Mouse (Mus musculus) cerebellum, postnatal 25 days (tissue): ENCODE measurements around the gene Hgd.

Source experiments
- DNase-seq, 2 experiments: peaks; one replicate each; pipeline ENCODE4 v3.0.0; 2021; ENCODE audit warnings: mixed read lengths in 2 of 2

The Hgd gene

DNA sequence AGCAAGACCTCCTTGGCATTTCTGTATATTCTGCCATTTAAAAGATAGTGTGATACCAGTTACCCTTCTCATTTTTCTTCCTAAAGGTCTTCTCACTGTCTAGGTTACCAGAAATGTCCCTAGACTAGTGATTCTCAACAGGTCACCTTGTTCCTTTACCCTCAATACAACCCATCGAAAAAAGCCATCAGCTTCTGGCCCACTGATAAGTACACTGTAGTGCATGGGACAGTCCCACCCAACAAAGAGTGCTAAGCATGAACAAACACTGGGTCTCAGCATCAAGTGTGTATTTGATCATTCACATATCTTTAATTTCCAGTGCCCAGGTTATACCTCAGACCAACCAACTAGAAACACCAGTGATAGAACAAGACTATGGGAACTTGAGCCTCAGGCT is 55.1 kb downstream of the Hgd start:
- DNase-seq: no peak

DNA sequence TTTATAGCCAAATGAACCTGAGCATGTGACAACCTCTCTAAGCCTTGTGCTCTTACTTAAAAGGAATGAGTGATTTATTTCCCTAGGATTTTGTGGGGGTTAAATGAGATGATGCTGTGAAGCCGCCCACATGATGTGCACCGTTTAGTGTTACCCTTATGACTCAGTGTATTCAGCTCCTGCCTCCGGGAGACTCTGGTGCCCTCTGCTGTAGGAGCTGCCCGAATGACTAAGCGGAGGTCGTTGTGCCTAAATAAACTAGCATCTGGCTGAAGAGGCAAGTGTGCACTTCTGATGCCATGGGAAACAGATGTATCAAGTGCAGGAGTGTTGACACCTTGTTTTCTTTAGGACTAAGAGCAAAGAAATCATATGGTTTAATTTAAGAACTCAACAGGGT is 56.2 kb downstream of the Hgd start:
- no peak for DNase-seq

DNA sequence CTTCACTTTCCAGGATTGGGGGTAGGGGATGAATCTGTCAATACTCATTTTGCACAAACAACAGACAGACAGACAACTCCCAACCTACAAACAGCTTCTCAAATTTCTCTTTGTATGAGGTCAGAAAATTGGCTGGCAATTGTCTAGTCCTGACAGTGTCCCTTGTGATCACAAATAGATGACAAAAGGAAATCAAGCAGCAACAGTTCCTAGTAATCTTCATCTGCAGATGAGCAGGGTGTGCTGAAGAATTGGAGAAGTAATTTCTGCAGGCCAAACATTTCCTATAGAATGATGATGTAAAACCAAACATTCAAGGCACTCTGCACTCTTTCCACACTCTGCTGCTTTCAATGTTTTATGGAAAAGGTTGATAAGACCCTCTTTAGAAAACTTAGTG is 57.8 kb downstream of the Hgd start:
- DNase-seq: no peak

DNA sequence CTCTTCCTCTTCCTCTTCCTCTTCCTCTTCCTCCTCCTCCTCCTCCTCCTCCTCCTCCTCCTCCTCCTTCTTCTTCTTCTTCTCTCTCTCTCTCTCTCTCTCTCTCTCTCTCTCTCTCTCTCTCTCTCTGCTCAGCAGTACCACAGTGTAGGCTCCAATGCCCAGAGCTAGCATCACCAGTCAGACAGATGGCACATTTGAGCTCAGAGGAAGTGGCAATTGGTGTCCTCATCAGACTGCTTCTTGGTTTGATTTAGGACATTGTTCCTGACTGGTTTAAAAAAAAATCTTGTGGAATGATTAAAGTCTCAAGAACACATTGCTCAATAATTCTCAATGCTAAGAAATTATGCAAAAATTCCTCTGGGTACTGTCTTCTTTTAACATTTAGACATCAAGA is 60.6 kb downstream of the Hgd start:
- peak in 1 of 2 experiments; percentile 50 for DNase-seq

DNA sequence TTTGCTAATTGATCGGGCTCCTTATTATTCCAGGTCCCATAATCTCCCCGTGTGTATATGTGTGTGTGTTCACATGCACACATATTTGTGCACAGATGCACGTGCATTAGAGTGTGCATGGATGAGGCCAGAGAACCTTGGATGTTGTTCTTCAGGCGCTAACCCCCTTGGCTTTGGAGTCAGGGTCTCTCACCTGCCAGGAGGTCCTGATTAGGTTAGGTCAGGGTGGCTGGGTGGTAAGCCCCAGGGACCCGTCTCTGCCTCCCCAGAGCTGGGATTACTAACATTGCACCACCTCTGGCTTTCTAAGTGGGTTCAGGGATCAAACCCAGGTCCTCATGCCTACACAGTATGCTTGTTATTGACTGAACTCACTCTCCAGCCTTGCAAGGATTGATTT is 64.5 kb downstream of the Hgd start:
- DNase-seq: no peak

DNA sequence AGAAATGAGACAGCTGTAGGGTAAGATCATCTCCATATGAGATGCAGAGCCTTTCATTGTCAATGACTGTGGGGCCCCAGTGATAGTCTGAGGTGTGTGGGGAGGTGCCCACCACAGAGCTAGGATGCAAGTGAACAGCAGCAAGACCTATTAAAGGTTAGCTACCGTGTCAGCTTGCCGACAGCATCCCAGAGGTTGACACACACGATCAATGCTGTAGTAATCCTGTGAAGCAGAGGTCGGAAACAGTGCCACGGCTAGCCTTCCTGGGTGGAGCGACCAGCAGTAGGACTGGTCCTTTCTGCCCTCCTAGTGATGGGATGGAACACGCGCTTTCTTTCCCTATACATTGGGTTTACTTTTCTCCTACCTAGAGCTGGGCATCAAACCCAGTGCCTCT is 65.3 kb downstream of the Hgd start:
- no peak for DNase-seq

DNA sequence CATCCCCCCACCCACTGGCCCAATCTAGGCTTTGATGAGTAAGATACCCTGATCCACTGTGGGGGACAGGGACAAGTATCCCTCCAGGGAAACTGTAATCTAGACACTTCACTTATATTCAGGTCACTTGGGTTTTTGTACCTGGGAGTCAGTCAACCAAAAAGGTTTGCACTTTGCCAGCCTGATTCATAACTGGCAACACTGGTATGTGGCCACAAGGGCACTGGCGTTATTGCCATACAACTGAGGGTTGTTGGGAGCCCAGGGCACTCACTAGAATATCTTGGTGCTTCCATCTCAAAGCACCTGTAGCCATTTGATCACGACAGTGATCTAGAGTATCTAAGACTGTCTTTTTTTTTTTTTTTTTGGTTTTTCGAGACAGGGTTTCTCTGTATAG is 65.8 kb downstream of the Hgd start:
- DNase-seq: no peak

DNA sequence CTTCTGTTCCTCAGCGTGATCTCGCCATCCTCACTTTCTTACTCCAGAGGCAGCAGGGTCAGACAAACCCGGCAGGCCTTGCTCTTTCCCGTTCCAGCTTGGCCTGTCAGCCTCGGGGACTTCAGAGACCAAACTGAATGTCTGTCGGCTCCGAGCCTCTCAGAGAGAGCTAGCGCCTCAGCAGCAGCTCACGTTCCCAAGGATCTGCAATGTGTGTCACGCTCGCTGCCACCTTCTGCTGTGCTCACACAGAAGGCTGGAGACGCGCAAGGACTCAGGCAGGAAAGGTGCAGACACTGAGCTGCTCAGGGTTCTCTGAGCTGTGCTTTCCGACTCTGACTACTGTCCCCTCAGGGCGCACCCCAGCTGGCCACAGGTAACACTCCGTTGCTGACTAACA is 67.1 kb downstream of the Hgd start:
- peak in 1 of 2 experiments; percentile 22 for DNase-seq

DNA sequence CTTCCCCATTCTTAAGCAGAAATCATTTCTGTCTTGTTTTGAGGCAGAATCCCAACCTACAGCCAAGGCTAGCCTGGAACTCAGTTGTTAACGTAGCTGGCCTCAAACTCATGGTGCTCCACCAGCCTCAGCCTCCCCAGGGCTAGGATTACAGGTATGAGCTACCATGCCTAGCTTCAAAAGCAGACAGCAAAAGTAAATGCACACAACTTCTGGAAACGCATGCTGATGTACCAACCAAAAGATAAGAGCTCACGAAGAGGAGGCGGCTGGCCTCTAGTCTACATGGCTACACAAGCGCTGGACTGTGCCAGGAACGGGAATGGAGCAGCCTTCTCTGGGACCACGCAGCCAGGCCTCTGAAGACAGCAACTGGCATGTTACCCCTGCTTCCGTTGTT is 68.0 kb downstream of the Hgd start:
- DNase-seq: no peak

DNA sequence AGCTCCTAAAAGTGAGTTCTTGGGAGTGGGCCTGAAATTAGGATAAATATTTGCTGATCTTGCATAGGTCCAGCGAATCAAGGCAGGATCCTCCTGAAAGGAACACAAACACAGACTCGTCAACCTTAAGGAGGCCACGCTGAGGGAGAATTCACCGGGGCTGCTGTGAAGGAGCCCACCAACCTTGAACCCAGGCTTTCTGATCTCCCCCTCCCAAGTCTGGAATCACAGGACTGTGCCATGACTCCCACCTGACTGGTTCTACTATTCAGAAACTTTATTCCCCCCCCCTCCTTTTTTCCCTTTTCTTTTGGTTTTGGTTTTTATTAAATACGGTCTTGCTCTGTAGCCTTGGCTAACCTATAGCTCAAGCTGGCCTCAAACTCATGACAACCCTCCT is 69.1 kb downstream of the Hgd start:
- no peak for DNase-seq

DNA sequence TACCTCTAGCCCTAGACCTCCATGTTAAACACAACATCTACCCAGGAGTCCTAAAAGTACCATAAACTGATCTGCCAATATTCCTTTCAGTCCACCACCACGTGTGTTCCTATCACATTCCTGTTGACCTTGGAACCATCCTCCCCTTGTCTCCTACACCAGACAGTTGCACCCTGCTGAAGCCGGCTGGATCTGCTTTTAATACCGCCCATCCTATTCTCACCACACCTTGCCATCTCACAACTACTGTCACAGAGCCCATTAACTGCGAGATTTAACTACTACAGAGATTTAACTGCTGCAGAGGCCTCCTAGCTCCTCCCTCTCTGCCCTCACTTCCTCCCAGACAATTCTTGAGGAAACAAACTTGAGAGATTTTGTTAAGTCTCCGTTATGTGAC is 71.5 kb downstream of the Hgd start:
- DNase-seq: no peak

DNA sequence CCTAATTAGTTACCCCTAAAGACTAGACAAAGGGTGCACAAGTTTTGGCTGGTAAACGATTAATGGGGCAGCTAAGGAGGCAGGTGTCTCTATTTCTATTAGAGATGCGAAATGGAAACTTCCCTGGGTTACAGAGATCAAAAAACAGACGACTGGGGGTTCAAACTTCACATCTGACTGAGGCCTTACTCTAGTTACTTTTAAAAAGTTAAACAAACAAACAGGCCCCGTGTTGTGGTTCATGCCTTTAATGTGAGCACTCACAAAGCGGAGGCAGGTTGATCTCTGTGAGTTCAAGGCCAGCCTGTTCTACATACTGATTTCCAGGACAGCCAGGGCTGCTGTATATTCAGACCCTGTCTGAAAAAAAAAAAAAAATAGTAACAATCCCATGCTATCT is 72.7 kb downstream of the Hgd start:
- no peak for DNase-seq

DNA sequence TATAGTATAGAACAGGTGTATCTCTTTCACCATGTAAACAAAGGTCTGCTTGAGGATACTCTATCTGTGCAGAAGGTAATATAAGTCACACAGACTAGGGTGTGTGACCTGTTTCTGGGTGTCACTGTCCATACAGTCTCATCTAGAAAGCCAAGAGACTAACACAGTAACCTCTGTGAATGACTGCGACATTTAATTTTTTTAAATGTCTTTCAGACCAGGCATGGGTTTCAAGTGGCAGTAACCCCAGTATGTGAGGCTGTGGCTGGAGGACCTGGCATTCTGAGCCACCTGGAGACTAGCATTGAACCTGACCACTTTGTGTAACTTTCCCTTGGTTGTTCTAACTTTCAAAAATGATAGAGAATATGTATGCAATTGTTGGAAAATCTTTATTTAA is 73.1 kb downstream of the Hgd start:
- DNase-seq: peak in 1 of 2 experiments; percentile 25

DNA sequence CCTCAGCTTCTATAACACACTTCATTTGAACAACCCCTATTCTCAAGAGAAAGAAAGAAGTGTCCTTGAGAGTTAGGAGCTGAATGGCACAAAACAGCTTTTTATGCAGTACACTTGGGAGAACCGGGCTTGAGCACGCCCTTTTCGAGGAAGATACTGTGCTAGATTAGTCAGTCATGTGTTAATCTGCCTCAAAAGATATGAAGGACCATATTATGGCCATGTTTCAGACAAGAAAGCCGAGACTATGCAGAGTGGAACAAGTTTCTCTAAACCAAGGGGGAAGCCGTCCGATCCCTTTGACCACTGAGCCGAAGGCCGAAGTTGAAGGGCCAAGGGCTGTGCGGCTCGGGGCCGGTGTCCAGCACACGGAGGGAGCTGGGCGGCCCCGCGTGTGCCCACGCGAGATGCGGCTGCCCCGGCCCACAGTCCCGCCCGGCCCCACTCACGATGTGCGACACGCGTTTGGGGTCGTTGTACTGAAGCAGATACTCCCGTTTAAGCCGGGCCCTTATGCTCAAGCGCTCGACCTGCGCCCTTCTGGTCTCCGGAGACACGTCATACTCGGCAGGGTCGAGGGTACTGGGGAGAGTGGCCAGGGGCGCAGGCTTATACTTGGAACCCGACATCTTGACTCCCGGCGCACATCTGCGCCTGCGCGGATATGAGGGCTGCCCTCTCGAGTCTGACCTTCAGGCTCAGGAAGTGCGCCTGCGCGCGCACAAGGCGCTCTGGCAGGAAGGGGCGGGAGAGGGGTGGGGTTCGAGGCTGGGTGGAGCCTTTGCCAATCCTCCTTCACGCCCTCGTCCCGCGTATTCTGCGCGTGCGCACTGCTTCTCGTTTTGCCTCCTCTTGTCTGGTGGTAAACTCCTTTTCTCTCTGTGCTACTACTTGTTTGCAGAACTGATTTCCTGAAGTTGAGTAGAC is 74.0 kb downstream of the Hgd start, which contains the start of gene Ndufb4:
Gene Ndufb4 (minus strand): TSS at position 723 of the 927 bp plus-strand sequence.
- DNase-seq: peak; percentile 94 to 98

DNA sequence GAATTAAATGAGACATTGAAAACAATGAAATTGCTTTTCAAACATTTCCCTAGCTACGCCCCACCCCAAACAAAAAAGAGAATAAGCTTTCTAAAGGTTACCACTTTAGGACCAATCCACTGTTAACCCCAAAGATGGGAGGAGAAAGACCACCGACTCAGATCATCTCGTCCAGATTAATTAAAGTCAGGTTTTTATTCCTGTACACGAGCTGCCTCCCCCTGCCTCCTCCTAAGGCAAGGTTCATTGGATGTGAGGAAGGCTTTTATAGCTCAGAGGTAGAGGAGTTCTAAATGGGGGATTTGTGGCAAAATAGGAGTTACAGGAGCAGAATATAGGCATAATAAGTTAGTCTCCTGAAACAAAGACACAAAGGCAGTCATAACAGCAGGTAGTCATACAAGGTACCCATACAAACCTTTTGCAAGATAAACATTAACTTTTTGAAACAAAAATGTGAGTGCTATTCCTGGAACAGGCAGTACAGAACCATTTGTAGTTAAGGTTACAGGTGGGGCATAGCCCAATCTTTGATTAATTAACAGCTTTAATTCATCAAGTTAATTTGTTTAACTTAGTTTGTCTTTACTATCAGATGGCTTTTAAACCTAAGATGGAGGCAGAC is 75.0 kb downstream of the Hgd start:
- no peak for DNase-seq

DNA sequence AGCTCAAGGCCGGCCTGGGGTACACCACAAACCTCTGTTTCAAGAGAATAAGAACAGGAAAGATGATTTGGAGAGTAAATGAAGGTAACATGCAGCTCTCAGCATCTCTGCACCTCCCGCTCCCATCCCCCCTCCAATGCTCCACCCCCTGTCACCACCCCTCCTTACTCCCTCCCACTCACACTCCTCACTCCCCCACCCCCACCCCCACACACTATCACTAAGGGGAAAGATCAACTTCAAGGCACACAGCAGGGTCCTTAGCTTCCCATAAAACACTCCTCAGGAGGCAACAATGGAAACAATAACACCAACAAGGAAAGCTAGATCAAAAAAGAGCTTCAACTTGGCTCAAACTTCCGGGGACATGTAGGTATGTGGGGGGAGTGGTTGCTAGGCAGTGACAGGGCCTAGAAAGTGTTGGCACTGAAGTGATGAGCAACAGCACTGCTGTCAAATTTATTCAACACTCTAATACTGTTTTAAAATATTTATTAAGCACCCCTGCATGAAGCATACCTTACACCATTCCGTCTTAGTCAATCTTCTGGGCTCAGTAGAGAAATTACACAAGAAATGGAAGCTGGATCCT is 75.9 kb downstream of the Hgd start:
- DNase-seq: no peak

DNA sequence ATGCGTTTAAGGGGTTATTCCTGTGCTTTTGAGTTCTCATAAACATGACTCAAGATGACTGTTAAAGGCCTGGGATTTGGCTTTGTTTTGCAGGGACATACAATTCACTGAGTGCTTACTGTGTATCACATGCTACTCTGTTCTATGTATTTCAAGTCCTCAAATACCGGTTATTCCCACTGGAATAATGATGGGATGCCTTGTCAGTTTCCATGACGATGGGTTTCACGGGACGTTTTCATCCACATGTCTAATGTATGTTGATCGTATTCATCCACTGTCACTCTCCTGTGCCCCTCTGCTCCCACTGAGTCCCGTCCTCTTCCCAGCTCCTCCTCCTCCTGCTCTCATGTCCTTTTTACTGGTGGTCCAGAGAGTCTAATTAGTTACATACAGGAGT is 76.8 kb downstream of the Hgd start:
- DNase-seq: no peak

DNA sequence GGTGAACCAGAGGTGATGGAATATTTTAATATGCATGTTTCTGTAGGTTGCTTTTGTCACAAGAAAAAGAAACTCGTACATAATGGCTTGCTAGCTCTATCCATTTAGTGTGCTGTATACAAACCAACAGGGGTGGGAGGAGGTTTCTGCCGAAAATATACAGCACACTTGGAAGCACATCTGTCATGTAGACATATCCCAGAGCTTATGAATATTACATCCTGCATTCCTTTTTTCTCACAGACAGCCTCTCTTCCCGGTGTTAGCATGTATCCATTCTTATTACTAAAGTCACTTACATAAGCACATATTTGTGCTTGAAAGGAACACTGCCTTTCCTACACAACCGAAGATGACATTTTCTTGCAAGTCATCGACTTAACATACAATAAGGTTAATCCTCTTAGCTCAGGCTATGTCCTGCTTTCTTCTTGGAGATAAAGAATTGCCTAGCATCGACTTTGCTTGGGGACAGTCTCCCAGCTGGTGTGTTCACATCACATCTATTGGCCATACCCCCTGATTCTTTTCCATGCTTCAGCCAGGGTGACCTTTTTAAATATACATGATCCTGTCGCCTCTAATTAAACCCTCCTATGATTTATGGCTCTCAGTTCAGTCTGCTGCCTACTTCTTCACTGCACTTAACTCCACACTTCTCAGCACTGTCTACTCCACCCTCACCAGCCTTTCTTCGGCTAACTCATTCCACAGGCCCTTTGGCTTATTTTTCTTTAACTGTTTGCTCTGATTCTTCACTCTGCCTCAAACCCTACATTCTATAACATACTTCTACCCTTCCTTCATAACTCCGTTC is 83.9 kb downstream of the Hgd start:
- DNase-seq: no peak

DNA sequence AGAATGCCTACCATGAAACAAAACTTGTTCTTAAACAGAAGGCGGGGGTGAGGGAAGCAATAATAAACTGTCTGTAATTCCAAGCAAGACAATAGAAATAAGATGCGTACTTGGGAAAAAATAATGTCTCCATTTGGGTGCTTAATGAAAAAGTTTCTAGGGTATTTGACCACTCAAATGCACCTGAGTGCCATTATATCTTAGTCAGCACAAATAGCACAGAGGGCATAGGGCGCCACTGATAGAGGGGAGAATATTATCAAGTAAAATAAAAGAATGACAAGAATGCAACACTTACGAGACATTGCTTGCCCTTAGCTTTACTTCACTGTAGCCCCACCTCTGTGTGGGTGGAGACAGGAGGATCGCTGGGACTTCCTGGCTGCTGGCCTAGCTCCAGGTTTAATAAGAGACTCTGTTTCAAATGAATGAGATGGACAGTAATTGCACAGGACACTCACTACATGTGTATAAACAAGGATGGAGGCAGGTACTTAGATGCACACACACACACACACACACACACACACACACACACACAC is 85.5 kb downstream of the Hgd start:
- DNase-seq: no peak

DNA sequence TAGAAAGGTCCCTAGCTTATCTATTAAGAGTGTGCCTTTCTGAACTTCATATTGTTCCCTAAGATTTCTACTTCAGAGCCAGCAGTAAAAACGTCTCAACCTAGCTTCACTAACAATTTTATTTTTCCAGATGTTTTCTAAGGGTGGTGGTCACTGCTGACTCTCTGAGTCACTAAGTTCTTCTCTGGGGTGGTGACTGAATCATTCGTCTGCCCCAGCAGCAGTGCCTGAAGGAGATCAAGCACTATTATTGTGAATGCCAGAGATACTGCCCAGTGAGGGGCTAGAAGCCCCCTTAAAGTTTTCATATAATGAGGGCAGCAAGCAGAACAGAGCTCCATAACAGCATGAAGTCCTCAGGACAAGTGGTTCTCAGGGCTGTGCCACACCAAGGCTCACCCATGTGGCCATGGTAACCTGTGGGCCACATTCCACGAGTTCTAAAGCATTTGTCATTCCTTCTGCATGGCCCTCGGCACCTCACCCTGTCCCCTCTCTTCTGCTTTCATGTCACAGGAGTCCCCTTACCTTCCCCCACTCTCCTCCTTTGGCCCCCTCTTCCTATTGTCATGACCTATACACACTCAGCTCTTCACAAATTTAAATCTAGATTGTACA is 90.8 kb downstream of the Hgd start:
- no peak for DNase-seq

DNA sequence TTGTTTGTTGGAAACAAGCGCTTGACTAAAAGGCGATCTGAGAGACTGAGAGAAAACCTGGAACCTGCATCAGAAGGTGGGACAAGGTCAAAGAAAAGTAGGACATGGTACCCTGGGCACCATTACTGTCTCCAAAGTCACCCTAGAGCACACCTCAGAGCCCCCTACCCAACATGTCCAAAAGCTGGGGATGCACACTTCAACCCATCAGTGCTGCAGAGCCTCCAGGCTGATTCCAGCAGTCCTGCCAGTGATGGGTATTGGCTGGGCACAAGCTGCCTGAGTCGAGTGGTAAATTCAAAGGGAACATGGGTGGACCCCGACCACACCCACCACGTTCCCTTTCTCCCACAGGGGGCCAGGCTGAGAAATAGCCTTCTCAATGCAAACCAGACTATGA is 95.4 kb downstream of the Hgd start:
- no peak for DNase-seq

DNA sequence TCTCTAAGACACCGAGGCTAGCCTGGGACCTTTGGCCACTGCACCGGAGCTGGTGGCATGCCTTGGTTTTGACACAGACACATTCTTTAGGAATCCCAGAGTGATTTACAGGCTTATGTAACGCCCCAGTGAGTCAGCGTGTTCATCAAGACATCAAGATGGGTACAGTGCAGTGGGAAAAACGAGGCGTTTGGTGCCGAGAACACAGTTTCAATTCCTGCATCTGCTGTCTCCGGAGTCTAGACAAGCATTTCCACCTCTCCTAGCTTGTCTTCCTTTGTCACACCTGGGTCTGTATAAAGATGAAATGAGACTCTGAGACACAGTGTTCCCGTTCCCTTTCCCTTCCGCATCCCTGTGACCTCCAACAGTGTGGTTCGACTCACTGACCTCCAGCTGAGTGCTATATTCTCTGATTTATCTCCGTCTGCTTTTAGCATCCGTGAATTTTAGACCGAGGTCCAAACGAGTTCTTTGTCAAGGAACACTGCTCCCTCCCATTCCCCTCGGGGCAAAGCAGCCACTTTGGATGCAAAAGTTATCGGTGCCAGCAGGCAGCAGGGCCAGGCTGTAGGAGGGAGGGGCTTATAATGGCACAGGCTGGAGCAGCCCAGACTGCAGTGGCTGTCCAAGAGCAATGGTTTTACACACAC is 96.2 kb downstream of the Hgd start:
- peak; percentile 65 to 68 for DNase-seq
